Mouse (Mus musculus): ENCODE data around the gene Fam227a. TPM values are rescaled to one million over a fixed set of nuclear protein-coding genes. Genes with fewer than 3 reads are reported as not detected.
A peak's percentile ranks its signal among the peaks of the same experiment; 100 is the strongest.

Gene Fam227a
- polyA plus RNA-seq, 1 experiment from 2014 or later, result 3.4 TPM

DNA sequence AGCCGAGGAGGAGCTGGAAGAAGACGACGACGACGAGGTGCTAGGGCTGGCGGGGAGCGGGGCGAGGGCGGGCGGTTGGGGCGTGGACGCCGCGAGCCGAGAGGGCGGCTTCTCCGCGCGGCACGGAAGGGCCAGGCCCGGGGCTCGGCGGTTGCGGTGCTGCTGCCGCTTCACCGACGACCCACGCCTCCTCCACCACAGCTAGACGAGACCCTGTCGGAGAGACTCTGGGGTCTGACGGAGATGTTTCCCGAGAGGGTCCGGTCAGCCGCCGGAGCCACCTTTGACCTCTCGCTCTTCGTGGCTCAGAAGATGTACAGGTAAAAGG, 12.2 kb upstream of the Fam227a start:
- H3K4me2 ChIP-seq (ENCODE audit: low read length), result peak overlapping the region; percentile 72
- H3K9me3 ChIP-seq (replicated peaks; ENCODE audit: control insufficient read depth, low read length), result no peaks in the 10 kb centered on the region
- under 1% methylated on average over 37 of the region's 37 CpGs for WGBS
- no peak overlapping the region for H3K27ac ChIP-seq (ENCODE audit: low read depth, low read length)
- H3K4me1 ChIP-seq (ENCODE audit: control insufficient read depth, insufficient read depth, low read length), result 0 out of 2 replicates have a peak, but pooled peaks cover 4% of the 10 kb centered on the region
- H3K9ac ChIP-seq (ENCODE audit: low read length), result peak overlapping the region; percentile 74
- DNase-seq (ENCODE audit: low spot score) (no peak), ATAC-seq (peak; percentile 52)
- no peaks in the 10 kb centered on the region for H3K27me3 ChIP-seq (replicated peaks; ENCODE audit: control insufficient read depth, insufficient read depth, low read length)
- H3K36me3 ChIP-seq (ENCODE audit: control insufficient read depth, insufficient read depth, low read length), result peaks cover 57% of the 10 kb centered on the region
- H3K4me3 ChIP-seq (ENCODE audit: low read depth, low read length), result peak overlapping the region; percentile 90

DNA sequence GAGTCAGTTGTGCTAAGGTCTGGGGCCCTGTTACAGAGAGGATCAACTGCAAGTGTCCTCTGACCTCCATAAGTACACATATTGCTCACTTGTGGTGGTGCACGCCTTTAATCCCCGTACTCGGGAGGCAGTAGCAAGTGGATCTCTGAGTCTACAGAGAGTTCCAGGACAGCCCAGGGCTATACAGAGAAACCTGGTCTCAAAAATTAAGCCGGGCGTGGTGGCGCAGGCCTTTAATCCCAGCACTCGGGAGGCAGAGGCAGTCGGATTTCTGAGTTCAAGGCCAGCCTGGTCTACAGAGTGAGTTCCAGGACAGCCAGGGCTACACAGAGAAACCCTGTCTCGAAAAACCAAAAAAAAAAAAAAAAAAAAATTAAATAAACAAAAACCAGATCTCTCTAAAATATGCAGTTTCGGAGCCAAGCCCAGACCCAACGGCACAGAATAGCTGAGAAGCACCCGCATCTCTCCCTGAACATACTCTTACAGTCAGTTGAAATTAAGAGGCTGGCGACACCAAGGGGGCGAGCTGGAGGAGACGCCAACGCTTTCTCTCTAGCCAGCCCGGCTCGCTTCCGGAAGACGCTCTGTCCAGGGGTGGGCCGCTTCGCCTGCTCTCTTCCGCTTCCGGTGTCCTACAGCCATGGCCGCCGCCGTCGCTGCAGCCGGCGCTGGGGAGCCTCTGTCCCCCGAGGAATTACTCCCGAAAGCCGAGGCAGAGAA, 11.7 kb upstream of the Fam227a start, which contains the start of gene Tomm22:
Gene Tomm22 (plus strand): TSS at position 613 of the 723 bp plus-strand sequence.
- H3K4me2 ChIP-seq (ENCODE audit: low read length), result peak within 1 kb of the TSS; percentile 72
- peak; percentile 97 for DNase-seq (ENCODE audit: low spot score)
- H3K4me3 ChIP-seq (ENCODE audit: low read depth, low read length), result peak within 1 kb of the TSS; percentile 90
- H3K4me1 ChIP-seq (ENCODE audit: control insufficient read depth, insufficient read depth, low read length), result 0 out of 2 replicates have a peak, but pooled peaks cover 4% of the 10 kb centered on the region
- H3K9ac ChIP-seq (ENCODE audit: low read length), result peak within 1 kb of the TSS; percentile 74
- 18% methylated on average over 33 of the region's 33 CpGs for WGBS
- peak; percentile 98 for ATAC-seq
- no peak within 1 kb of the TSS for H3K27ac ChIP-seq (ENCODE audit: low read depth, low read length)
- H3K36me3 ChIP-seq (ENCODE audit: control insufficient read depth, insufficient read depth, low read length), result peaks cover 58% of the 10 kb centered on the region
- H3K9me3 ChIP-seq (replicated peaks; ENCODE audit: control insufficient read depth, low read length), result no peaks in the 10 kb centered on the region
- H3K27me3 ChIP-seq (replicated peaks; ENCODE audit: control insufficient read depth, insufficient read depth, low read length), result no peaks in the 10 kb centered on the region

DNA sequence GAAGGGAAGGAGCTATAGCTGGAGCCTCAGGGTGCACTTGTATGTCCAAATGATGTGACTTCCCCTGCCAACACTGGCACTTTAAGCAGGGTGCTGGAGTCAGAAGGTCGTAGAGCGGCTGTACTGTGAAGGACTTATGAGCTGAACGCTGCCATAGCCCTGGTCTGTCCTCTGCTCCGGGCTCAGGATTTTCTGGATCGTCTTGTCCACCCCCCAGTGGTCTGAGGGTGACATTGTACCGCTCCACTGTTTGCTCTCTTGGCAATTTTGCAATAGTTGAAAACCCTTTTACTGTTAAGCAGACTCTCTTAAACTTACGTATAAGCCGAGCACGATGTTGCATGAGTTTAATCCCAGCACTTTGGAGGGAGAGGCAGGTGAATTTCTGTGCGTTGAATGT, 10.4 kb upstream of the Fam227a start:
- Histone ChIP-seq H3K9me3 (replicated peaks; ENCODE audit: control insufficient read depth, low read length) (no peaks in the 10 kb centered on the region), H3K27me3 (replicated peaks; ENCODE audit: control insufficient read depth, insufficient read depth, low read length) (no peaks in the 10 kb centered on the region), H3K27ac (ENCODE audit: low read depth, low read length) (no peak overlapping the region), H3K4me1 (ENCODE audit: control insufficient read depth, insufficient read depth, low read length) (0 out of 2 replicates have a peak, but pooled peaks cover 4% of the 10 kb centered on the region), H3K9ac (ENCODE audit: low read length) (no peak overlapping the region), H3K4me3 (ENCODE audit: low read depth, low read length) (no peak overlapping the region), H3K36me3 (ENCODE audit: control insufficient read depth, insufficient read depth, low read length) (peaks cover 51% of the 10 kb centered on the region), H3K4me2 (ENCODE audit: low read length) (no peak overlapping the region)
- 75% methylated on average over 10 of the region's 10 CpGs for WGBS
- DNase-seq (ENCODE audit: low spot score) (no peak), ATAC-seq (no peak)

DNA sequence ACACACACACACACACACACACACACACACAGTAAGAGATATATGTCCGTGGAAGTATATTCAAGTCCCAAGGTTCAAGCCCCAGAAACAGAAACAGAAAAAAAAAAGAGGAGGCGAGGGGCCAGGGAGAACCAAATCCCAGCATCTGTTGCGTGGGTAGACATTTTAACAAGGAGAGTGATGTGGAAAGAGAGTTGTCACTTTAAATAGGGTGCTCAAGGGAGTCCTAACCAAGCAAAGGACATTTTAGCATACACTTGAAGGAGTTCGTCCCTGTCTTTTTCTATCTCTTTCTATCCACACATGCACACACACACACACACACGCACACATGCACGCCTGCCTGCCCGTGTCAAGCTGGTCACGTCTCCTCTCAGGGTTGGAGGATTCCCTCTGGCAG, 5.9 kb upstream of the Fam227a start:
- Histone ChIP-seq H3K9me3 (replicated peaks; ENCODE audit: control insufficient read depth, low read length) (no peaks in the 10 kb centered on the region), H3K4me2 (ENCODE audit: low read length) (no peak overlapping the region), H3K36me3 (ENCODE audit: control insufficient read depth, insufficient read depth, low read length) (peaks cover 37% of the 10 kb centered on the region), H3K4me3 (ENCODE audit: low read depth, low read length) (no peak overlapping the region), H3K9ac (ENCODE audit: low read length) (no peak overlapping the region), H3K4me1 (ENCODE audit: control insufficient read depth, insufficient read depth, low read length) (peaks cover 3% of the 10 kb centered on the region; the same call in 1 of the 2 replicates), H3K27me3 (replicated peaks; ENCODE audit: control insufficient read depth, insufficient read depth, low read length) (no peaks in the 10 kb centered on the region), H3K27ac (ENCODE audit: low read depth, low read length) (no peak overlapping the region)
- DNase-seq (ENCODE audit: low spot score), result no peak
- WGBS, result 93% methylated on average over 8 of the region's 8 CpGs
- no peak for ATAC-seq

DNA sequence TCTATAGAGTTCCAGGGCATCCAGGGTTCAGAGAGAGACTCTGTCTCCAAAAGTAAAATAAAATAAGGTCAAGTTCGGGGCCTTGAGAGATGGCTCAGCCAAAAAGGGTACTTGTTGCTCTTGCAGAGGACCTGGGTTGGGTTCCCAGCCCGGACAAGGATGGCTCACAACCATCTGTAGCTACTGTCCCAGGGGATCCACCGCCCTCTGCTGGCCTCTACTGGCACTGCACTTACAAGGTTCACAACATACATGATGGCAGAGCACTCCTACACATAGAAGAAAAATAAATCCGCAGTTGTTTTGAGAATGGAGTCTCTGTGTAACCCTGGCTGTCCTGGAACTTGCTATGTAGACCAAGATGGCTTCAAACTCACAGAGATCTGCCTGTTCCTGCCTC, 3.1 kb upstream of the Fam227a start:
- no peaks in the 10 kb centered on the region for H3K27me3 ChIP-seq (replicated peaks; ENCODE audit: control insufficient read depth, insufficient read depth, low read length)
- H3K9me3 ChIP-seq (replicated peaks; ENCODE audit: control insufficient read depth, low read length), result no peaks in the 10 kb centered on the region
- H3K4me3 ChIP-seq (ENCODE audit: low read depth, low read length), result no peak overlapping the region
- H3K9ac ChIP-seq (ENCODE audit: low read length), result no peak overlapping the region
- H3K27ac ChIP-seq (ENCODE audit: low read depth, low read length), result no peak overlapping the region
- peaks cover 29% of the 10 kb centered on the region for H3K36me3 ChIP-seq (ENCODE audit: control insufficient read depth, insufficient read depth, low read length)
- WGBS, result 72% methylated on average over 4 of the region's 4 CpGs
- no peak for ATAC-seq
- H3K4me2 ChIP-seq (ENCODE audit: low read length), result no peak overlapping the region
- DNase-seq (ENCODE audit: low spot score), result peak; percentile 23
- H3K4me1 ChIP-seq (ENCODE audit: control insufficient read depth, insufficient read depth, low read length), result peaks cover 5% of the 10 kb centered on the region; the same call in 1 of the 2 replicates

DNA sequence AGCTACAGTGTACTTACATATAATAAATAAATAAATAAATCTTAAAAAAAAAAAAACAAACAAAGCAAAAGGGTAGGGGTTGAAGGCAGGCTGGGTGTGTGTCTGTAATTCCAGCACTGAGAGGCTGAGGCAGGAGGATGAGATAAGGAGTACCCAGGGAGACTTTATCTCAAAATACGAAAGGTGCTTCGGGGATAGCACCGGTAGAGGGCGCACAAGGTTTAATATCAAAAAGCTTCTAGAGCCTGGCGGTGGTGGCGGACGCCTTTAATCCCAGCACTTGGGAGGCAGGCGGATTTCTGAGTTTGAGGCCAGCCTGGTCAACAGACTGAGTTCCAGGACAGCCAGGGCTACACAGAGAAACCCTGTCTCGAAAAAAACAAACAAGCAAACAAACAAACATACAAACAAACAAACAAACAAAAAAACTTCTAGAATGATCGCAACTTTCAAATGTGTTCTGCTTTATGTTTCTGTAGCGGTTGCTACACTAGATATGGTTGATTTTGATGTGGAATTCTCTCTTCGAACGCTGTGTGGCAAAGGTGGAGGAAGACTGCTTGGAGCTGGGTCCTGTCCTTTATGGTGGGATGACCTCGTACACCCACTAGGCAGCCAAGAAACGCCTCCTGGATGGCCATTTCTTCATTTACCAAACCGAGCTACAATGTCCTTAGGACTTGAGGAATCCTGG, 772 bp downstream of the Fam227a start:
- peaks cover 5% of the 10 kb centered on the region; the same call in 1 of the 2 replicates for H3K4me1 ChIP-seq (ENCODE audit: control insufficient read depth, insufficient read depth, low read length)
- WGBS, result 4% methylated on average over 16 of the region's 16 CpGs
- H3K4me3 ChIP-seq (ENCODE audit: low read depth, low read length), result peak overlapping the region; percentile 53
- peak; percentile 92 for DNase-seq (ENCODE audit: low spot score)
- peak overlapping the region; percentile 62 for H3K4me2 ChIP-seq (ENCODE audit: low read length)
- 0 out of 2 replicates have a peak, but pooled peaks cover 11% of the 10 kb centered on the region for H3K36me3 ChIP-seq (ENCODE audit: control insufficient read depth, insufficient read depth, low read length)
- H3K9ac ChIP-seq (ENCODE audit: low read length), result peak overlapping the region; percentile 80
- H3K27me3 ChIP-seq (replicated peaks; ENCODE audit: control insufficient read depth, insufficient read depth, low read length), result no peaks in the 10 kb centered on the region
- H3K9me3 ChIP-seq (replicated peaks; ENCODE audit: control insufficient read depth, low read length), result no peaks in the 10 kb centered on the region
- ATAC-seq, result peak; percentile 37; the same call in 1 of the 2 replicates
- peak overlapping the region; percentile 94 for H3K27ac ChIP-seq (ENCODE audit: low read depth, low read length)

DNA sequence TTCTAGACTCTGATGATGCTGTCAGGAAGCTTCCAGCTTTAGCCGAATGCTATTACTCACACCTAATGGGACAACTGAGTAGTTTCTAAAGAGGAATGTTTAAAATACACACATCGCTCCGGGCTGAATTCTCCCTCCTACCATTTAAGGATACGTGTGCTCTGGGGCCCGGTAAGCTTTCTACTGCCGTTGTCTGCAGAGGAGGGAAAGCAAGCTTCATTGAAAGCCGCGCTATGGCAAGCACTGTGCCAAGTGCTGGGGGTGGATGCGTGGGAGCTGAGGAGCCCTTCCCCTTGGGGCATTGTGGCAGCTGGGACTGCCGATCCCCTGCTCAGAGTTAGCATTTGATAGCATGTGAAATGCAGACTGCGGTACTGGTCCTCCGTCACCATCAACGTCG, 2.3 kb downstream of the Fam227a start:
- no peak overlapping the region for H3K4me2 ChIP-seq (ENCODE audit: low read length)
- ATAC-seq (no peak), DNase-seq (ENCODE audit: low spot score) (no peak)
- H3K4me3 ChIP-seq (ENCODE audit: low read depth, low read length), result no peak overlapping the region
- peaks cover 5% of the 10 kb centered on the region; the same call in 1 of the 2 replicates for H3K4me1 ChIP-seq (ENCODE audit: control insufficient read depth, insufficient read depth, low read length)
- H3K27me3 ChIP-seq (replicated peaks; ENCODE audit: control insufficient read depth, insufficient read depth, low read length), result no peaks in the 10 kb centered on the region
- no peak overlapping the region for H3K27ac ChIP-seq (ENCODE audit: low read depth, low read length)
- H3K36me3 ChIP-seq (ENCODE audit: control insufficient read depth, insufficient read depth, low read length), result 0 out of 2 replicates have a peak, but pooled peaks cover 8% of the 10 kb centered on the region
- 90% methylated on average over 14 of the region's 14 CpGs for WGBS
- no peaks in the 10 kb centered on the region for H3K9me3 ChIP-seq (replicated peaks; ENCODE audit: control insufficient read depth, low read length)
- H3K9ac ChIP-seq (ENCODE audit: low read length), result no peak overlapping the region

DNA sequence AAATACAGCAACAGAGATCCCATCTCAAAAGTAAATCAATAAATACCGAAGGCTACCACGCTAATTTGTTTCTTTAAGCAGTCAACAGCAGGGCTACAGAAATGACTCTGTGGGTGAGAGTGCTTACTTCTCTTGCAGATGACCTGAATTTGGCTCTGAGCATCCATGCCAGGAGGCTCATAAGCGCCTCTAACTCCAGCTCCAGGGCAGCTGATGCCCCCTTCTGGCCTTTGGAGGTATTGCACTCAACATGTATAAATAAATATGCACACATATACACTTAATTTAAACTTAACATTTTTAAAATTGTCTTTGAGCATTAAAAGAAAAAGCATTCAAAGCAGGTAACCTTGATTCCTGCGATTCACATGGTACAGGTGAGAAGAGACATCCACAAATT, 7.3 kb downstream of the Fam227a start:
- WGBS, result 71% methylated on average over 4 of the region's 4 CpGs
- ATAC-seq, result no peak
- no peaks in the 10 kb centered on the region for H3K9me3 ChIP-seq (replicated peaks; ENCODE audit: control insufficient read depth, low read length)
- DNase-seq (ENCODE audit: low spot score), result no peak
- H3K27ac ChIP-seq (ENCODE audit: low read depth, low read length), result no peak overlapping the region
- peaks cover 31% of the 10 kb centered on the region for H3K36me3 ChIP-seq (ENCODE audit: control insufficient read depth, insufficient read depth, low read length)
- no peak overlapping the region for H3K4me3 ChIP-seq (ENCODE audit: low read depth, low read length)
- H3K27me3 ChIP-seq (replicated peaks; ENCODE audit: control insufficient read depth, insufficient read depth, low read length), result no peaks in the 10 kb centered on the region
- no peak overlapping the region for H3K9ac ChIP-seq (ENCODE audit: low read length)
- H3K4me1 ChIP-seq (ENCODE audit: control insufficient read depth, insufficient read depth, low read length), result no peaks in the 10 kb centered on the region
- no peak overlapping the region for H3K4me2 ChIP-seq (ENCODE audit: low read length)

DNA sequence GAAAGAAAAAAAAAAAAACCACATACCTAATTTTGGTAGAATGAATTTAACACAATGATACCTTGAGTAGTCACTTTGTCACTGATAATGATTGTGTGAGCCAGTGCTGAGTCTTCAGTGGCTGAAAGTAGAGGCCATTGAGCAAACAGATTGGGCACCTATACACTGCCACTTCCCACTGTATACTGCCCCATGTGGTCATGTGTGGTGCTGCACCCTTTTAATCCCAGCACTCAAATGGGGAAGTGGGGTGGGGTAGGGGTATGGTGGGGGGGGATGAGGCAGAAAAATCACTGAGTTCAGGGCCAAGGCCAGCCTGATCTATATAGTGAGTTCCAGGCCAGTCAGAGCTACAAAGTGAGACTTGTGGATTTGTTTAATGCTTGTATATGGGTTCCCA, 8.2 kb downstream of the Fam227a start:
- H3K36me3 ChIP-seq (ENCODE audit: control insufficient read depth, insufficient read depth, low read length), result peaks cover 33% of the 10 kb centered on the region
- H3K27me3 ChIP-seq (replicated peaks; ENCODE audit: control insufficient read depth, insufficient read depth, low read length), result no peaks in the 10 kb centered on the region
- H3K4me1 ChIP-seq (ENCODE audit: control insufficient read depth, insufficient read depth, low read length), result no peaks in the 10 kb centered on the region
- H3K27ac ChIP-seq (ENCODE audit: low read depth, low read length), result no peak overlapping the region
- DNase-seq (ENCODE audit: low spot score) (peak; percentile 43), ATAC-seq (no peak)
- H3K9me3 ChIP-seq (replicated peaks; ENCODE audit: control insufficient read depth, low read length), result no peaks in the 10 kb centered on the region
- no peak overlapping the region for H3K4me2 ChIP-seq (ENCODE audit: low read length)
- no peak overlapping the region for H3K4me3 ChIP-seq (ENCODE audit: low read depth, low read length)
- no peak overlapping the region for H3K9ac ChIP-seq (ENCODE audit: low read length)

Data from forebrain, embryonic 14.5 days (tissue).